Mouse (Mus musculus): ENCODE data around the gene Vwa8. TPM values are rescaled to one million over a fixed set of nuclear protein-coding genes. Genes with fewer than 3 reads are reported as not detected.
"Not testable (repeated sequence)": the region's sequence is repeated elsewhere in the genome, so short reads cannot be mapped to it uniquely, and the experiment has no call there.

Vwa8 gene
- polyA plus RNA-seq, 1 experiment from 2014 or later = 6.7 TPM

DNA sequence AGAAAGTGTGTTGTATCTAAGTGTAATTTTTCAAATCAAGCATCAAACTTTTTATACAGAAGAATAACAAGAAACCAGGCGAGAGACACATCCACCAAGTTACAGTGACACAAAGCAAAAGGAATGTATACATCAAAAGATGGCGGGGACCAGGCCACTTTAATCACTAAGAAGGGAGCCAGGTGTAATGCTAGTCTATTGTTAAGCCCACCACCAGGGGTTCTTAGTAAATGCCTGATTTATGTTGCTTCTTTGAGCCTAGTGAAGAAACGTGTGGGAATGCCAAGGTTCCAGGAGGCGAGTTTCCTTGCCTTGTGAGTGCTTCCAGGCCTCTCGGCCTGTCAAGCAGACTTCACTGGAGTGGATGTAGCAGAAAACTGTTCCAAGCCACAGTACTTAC, 168.9 kb downstream of the Vwa8 start:
- not testable (repeated sequence) for H3K9me3 ChIP-seq; ATAC-seq (replicated peaks); H3K4me2 ChIP-seq; H3K9ac ChIP-seq; H3K36me3 ChIP-seq (replicated peaks); H3K4me1 ChIP-seq; H3K27ac ChIP-seq; H3K4me3 ChIP-seq; H3K27me3 ChIP-seq (replicated peaks)
- WGBS = 86% methylated on average over 5 of the region's 5 CpGs

DNA sequence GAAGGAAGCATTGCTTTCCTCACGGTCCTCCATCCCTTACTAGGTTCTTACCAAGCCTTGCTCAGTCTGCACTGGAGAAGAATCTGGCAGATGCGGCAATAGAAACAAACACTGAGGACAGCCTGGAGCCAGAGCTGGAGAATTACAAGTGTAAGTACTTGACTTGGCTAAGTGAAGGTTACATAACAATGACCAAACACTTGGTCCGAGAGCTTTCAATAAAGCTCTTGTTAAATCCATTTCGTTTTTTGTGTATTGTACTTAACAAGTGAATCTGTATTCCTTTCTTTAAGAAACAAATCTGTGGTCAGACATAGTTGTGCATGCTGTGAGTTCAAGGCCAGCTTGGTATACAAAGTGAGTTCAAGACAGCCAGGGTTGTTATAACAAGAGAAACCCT, 169.7 kb downstream of the Vwa8 start:
- Histone ChIP-seq H3K27me3 (replicated peaks) (no peaks in the 10 kb centered on the region), H3K9ac (no peak overlapping the region), H3K4me3 (no peak overlapping the region), H3K36me3 (replicated peaks) (no peaks in the 10 kb centered on the region), H3K27ac (no peak overlapping the region), H3K4me2 (no peak overlapping the region), H3K4me1 (peaks cover 5% of the 10 kb centered on the region; the same call in 1 of the 2 replicates), H3K9me3 (no peaks in the 10 kb centered on the region)
- WGBS = 75% methylated on average over 4 of the region's 4 CpGs
- no peak for ATAC-seq (replicated peaks)

DNA sequence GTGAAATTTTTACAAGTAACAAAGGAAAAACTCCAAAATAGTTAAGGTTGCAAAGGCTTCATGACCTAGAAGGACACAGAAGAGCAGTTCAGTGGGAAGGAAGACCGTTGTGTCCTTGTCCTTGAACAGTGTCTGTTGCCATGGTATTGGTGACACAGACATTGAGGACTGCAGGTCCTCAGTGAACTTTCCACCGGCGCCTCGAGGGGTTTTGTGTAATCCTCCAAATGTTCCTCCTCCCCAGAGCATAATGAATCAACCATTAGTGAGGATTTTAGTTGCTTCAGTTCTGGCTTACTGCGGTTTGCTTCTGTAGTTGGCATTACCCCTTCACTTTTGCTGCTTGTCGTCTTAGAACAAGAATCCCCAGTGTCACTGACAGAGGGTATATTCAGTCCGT, 172.9 kb downstream of the Vwa8 start:
- Histone ChIP-seq H3K4me2 (no peak overlapping the region), H3K9me3 (no peaks in the 10 kb centered on the region), H3K27me3 (replicated peaks) (no peaks in the 10 kb centered on the region), H3K4me1 (peaks cover 5% of the 10 kb centered on the region; the same call in 1 of the 2 replicates), H3K36me3 (replicated peaks) (no peaks in the 10 kb centered on the region), H3K4me3 (no peak overlapping the region), H3K27ac (no peak overlapping the region), H3K9ac (no peak overlapping the region)
- no peak for ATAC-seq (replicated peaks)
- WGBS = 10% methylated on average over 7 of the region's 7 CpGs

DNA sequence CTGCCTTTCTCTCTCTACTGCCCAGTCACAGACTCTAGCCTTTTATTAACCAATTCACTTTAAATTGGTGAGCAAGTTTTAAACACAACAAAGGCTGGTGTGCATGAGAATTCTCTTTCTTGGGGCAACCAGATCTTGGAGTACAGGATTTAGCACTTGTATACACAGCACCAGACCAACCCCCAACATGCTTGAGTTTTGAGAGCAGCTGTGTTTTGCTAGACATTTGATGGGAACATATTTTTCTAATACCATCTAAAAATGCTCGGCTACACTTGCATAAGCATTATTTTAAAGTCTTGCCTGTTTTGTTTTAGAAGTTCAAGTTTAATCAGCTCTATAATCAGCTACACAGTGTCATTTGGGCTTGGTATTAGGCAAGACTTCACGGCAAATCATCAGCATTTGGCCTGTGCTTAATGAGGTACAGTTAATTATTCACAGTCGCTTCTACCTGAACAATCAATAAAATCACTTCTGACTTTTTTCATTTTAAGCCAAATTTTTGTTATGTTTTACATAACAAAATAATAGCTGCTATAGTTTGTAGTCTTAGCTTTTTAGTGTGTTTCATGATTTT, 180.2 kb downstream of the Vwa8 start:
- H3K9me3 ChIP-seq = no peaks in the 10 kb centered on the region
- ATAC-seq (replicated peaks) = no peak
- H3K4me1 ChIP-seq = no peaks in the 10 kb centered on the region
- no peak overlapping the region for H3K4me3 ChIP-seq
- no peaks in the 10 kb centered on the region for H3K36me3 ChIP-seq (replicated peaks)
- no peak overlapping the region for H3K4me2 ChIP-seq
- WGBS = 85% methylated on average over 3 of the region's 3 CpGs
- no peak overlapping the region for H3K27ac ChIP-seq
- no peaks in the 10 kb centered on the region for H3K27me3 ChIP-seq (replicated peaks)
- no peak overlapping the region for H3K9ac ChIP-seq

DNA sequence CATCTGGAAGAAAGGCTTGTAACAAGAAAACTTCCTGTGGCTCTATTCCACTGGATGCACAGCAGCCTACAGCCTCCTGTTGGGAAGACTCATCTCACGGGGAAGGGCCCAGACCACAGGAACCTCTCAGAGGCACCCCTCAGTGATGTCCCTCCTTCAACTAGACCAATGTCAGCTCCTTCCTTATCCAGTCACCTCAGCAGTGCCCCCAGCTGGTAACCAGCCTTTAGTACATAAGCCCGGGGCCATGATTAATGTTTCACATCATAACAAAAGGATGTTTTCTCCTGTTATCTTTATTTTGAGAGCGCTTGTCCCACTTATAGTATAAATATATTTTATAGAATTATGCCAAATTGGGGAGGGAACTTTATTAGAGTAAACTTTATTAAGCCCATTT, 181.9 kb downstream of the Vwa8 start:
- no peaks in the 10 kb centered on the region for H3K4me1 ChIP-seq
- H3K9me3 ChIP-seq = no peaks in the 10 kb centered on the region
- H3K27me3 ChIP-seq (replicated peaks) = no peaks in the 10 kb centered on the region
- no peak overlapping the region for H3K4me3 ChIP-seq
- 91% methylated on average over 3 of the region's 3 CpGs for WGBS
- ATAC-seq (replicated peaks) = no peak
- H3K4me2 ChIP-seq = no peak overlapping the region
- H3K36me3 ChIP-seq (replicated peaks) = no peaks in the 10 kb centered on the region
- H3K27ac ChIP-seq = no peak overlapping the region
- H3K9ac ChIP-seq = no peak overlapping the region

DNA sequence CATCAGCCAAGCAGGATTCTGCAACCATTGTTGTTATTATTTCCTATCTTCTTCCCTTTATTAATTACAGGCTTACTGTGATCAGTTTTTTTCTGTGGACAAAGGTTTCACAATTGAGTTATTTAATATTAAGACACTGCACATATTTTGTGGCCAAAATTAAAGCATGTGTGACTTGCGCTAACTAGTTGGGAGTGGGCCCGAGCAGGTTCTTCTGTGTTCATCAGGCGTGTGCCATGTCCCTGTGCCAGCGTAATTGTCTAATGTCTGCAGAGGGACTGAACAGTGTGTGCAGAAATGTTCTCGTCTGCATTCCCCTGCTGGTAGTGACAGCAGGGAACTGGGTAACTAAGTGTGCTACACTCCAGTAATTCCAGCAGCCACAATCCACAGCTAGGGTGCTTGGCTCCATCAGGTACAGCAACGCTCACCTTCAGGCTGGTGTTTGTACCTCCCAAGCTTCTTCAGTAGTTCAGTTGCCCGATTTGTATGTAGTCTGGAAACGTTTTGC, 182.4 kb downstream of the Vwa8 start:
- Histone ChIP-seq H3K4me3 (no peak overlapping the region), H3K4me1 (no peaks in the 10 kb centered on the region), H3K9ac (no peak overlapping the region), H3K27me3 (replicated peaks) (no peaks in the 10 kb centered on the region), H3K9me3 (no peaks in the 10 kb centered on the region), H3K36me3 (replicated peaks) (no peaks in the 10 kb centered on the region), H3K27ac (no peak overlapping the region), H3K4me2 (no peak overlapping the region)
- ATAC-seq (replicated peaks) = no peak
- 86% methylated on average over 8 of the region's 8 CpGs for WGBS

DNA sequence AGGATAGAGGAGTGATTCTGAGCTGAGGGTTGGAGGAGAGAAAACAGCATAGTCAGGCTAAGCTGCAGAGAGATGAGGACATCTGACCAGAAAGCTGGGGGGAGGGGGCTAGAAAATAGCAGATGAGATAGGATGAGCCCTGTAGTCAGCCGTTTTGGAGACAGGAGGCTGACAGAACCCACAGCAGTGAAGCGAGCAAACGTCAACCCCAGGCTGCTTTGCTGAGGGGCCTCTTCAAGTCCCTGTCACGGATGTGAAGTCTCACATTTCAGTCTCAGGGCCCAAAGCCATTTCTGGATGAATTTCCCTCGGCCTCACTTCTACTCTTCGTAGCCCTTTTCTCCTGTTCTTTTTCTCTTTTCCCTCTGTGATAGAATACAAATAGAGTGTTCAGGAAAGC, 184.5 kb downstream of the Vwa8 start:
- Histone ChIP-seq H3K27me3 (replicated peaks) (no peaks in the 10 kb centered on the region), H3K36me3 (replicated peaks) (no peaks in the 10 kb centered on the region), H3K4me2 (no peak overlapping the region), H3K27ac (no peak overlapping the region), H3K9me3 (no peaks in the 10 kb centered on the region), H3K4me1 (no peaks in the 10 kb centered on the region), H3K9ac (no peak overlapping the region), H3K4me3 (no peak overlapping the region)
- ATAC-seq (replicated peaks) = no peak
- WGBS = 66% methylated on average over 6 of the region's 6 CpGs

DNA sequence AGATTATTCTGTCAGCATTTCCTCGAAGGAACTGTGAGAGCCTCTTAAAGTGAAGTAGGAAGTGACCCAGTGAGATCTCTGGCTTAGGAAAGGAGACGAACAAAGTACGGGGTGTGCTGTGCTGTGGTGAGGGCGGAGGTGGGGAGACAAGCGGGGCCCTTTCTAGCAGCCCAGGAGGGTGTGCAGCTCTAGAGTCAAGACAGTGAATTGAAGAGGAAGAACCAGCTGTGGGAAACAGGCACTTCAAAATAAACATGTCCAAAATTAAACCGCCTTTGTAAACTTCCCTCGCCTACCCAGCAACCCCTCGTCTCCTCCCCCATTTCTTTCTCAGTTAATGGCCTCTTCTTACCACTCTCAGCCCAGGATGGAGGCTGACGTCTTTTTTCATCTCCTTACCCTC, 185.7 kb downstream of the Vwa8 start:
- H3K27ac ChIP-seq = no peak overlapping the region
- H3K9ac ChIP-seq = no peak overlapping the region
- no peaks in the 10 kb centered on the region for H3K36me3 ChIP-seq (replicated peaks)
- no peak for ATAC-seq (replicated peaks)
- H3K9me3 ChIP-seq = no peaks in the 10 kb centered on the region
- H3K27me3 ChIP-seq (replicated peaks) = no peaks in the 10 kb centered on the region
- no peak overlapping the region for H3K4me2 ChIP-seq
- no peaks in the 10 kb centered on the region for H3K4me1 ChIP-seq
- no peak overlapping the region for H3K4me3 ChIP-seq
- 65% methylated on average over 9 of the region's 9 CpGs for WGBS

DNA sequence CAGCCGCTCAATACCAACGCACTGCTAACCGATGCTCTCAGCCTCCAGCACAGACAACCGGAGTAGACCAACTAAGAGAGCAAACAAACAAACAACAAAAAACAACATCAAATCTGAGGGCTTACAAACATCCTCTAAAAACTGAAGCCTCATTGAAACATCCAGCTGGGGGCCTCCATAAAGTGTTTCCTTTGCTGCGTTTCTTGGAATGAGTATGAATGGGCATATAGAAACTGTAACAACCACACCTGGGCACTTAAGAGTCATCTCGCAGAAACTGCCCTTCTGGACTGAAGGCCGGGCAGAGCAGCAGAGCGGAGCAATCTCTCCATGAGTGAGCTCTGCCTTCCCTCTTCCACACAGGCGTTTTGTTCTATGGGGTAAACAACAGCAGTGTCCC, 186.7 kb downstream of the Vwa8 start:
- H3K4me2 ChIP-seq = no peak overlapping the region
- 75% methylated on average over 9 of the region's 9 CpGs for WGBS
- no peaks in the 10 kb centered on the region for H3K36me3 ChIP-seq (replicated peaks)
- no peaks in the 10 kb centered on the region for H3K9me3 ChIP-seq
- H3K27ac ChIP-seq = no peak overlapping the region
- H3K4me1 ChIP-seq = no peaks in the 10 kb centered on the region
- ATAC-seq (replicated peaks) = no peak
- H3K4me3 ChIP-seq = no peak overlapping the region
- no peak overlapping the region for H3K9ac ChIP-seq
- H3K27me3 ChIP-seq (replicated peaks) = no peaks in the 10 kb centered on the region

DNA sequence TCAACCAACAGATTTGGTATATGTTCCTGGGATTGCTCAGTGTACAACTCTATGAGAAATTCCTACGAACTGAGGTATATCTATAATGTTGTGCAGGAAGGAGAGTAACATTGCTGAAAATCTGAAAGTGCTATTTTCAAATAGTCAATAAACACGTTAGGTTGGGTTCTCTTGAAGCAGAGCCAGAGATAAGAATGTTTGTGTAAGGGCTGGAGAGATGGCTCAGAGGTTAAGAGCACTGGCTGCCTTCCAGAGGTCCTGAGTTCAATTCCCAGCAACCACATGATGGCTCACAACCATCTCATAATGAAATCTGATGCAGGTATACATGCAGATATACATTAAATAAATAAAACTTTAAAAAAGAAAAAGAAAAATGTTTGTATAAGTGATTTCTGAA, 198.3 kb downstream of the Vwa8 start:
- Histone ChIP-seq H3K9me3 (no peaks in the 10 kb centered on the region), H3K4me3 (no peak overlapping the region), H3K36me3 (replicated peaks) (no peaks in the 10 kb centered on the region), H3K9ac (no peak overlapping the region), H3K4me2 (no peak overlapping the region), H3K27me3 (replicated peaks) (no peaks in the 10 kb centered on the region), H3K4me1 (no peaks in the 10 kb centered on the region), H3K27ac (no peak overlapping the region)
- 82% methylated on average over 2 of the region's 2 CpGs for WGBS
- no peak for ATAC-seq (replicated peaks)

DNA sequence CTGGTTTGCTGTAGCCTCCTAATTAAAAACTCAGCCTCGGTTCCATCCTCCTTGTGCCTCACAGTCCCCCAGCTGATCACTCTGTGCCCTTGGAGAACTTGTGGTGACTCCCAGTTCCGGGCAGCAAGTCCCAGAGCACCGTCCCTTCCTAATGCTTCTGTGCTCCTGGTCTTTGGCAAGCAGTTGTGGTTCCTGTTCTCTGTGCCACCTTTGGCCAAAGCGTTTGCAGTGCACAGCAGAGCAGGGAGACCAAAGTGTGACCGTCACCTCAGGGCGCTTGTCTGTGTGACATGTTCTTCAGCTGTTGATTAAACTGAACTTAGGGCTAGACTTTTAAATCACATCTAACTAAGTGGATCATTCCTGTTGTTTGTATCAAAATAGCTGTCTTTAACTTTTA, 199.1 kb downstream of the Vwa8 start:
- no peaks in the 10 kb centered on the region for H3K9me3 ChIP-seq
- WGBS = 87% methylated on average over 6 of the region's 6 CpGs
- no peaks in the 10 kb centered on the region for H3K27me3 ChIP-seq (replicated peaks)
- no peak for ATAC-seq (replicated peaks)
- no peaks in the 10 kb centered on the region for H3K36me3 ChIP-seq (replicated peaks)
- H3K9ac ChIP-seq = no peak overlapping the region
- H3K4me2 ChIP-seq = no peak overlapping the region
- no peaks in the 10 kb centered on the region for H3K4me1 ChIP-seq
- H3K4me3 ChIP-seq = no peak overlapping the region
- no peak overlapping the region for H3K27ac ChIP-seq

DNA sequence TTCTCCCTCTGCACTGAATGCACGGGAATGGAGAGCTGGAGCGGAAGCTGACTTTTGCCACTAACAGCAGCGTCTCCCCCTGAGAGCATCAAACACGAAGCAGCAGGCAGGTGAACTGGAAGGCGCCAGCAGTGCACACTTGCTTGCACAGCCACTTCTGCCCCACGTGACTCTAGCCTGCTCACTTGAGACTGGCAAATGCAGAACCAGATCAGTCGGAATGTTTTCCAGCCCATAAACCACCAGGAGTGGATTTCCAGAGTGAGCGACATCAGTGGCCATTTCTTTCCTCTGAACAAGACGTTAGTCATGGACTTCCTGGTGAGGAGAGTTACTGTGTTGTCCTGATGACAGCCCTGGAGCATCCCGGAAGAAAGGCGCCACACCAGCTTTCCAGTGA, 200.7 kb downstream of the Vwa8 start:
- H3K4me1 ChIP-seq = no peaks in the 10 kb centered on the region
- WGBS = 74% methylated on average over 11 of the region's 11 CpGs

DNA sequence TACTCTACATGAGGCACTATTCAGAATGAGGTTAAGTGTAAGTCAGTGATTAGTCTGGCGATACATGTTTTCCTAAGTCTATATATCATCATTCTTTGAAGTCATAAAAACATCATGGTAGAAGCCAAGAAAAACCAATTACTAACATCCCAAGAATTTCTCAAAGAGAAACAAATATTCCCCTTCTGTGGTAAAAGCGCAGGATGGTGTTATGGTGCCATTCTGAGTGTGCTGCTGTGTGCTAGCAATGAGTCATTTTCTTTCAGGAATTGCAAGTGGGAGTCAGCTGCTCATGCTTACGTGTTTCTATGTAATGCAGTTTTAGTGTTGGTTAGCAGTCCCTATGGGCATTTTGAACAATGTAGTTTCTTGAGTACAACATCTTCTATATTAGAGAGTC, 216.8 kb downstream of the Vwa8 start:
- no peaks in the 10 kb centered on the region for H3K9me3 ChIP-seq
- H3K4me1 ChIP-seq = no peaks in the 10 kb centered on the region
- no peak overlapping the region for H3K4me3 ChIP-seq
- H3K9ac ChIP-seq = no peak overlapping the region
- 94% methylated on average over 3 of the region's 3 CpGs for WGBS
- no peaks in the 10 kb centered on the region for H3K36me3 ChIP-seq (replicated peaks)
- H3K4me2 ChIP-seq = no peak overlapping the region
- H3K27me3 ChIP-seq (replicated peaks) = no peaks in the 10 kb centered on the region
- H3K27ac ChIP-seq = no peak overlapping the region
- ATAC-seq (replicated peaks) = no peak

More for the DNA sequence above, 200.7 kb downstream of the Vwa8 start:
- H3K36me3 ChIP-seq (replicated peaks) = no peaks in the 10 kb centered on the region
- no peaks in the 10 kb centered on the region for H3K9me3 ChIP-seq
- no peak overlapping the region for H3K4me2 ChIP-seq
- H3K27ac ChIP-seq = no peak overlapping the region
- no peak overlapping the region for H3K4me3 ChIP-seq
- no peak for ATAC-seq (replicated peaks)
- no peak overlapping the region for H3K9ac ChIP-seq
- H3K27me3 ChIP-seq (replicated peaks) = no peaks in the 10 kb centered on the region
